Mouse (Mus musculus) kidney, adult 18-20 months (tissue): ENCODE results near the gene Zfp941.

Experiments used
- DNase-seq: peaks from one replicate; pipeline ENCODE4 v3.0.0; 2021

Gene Zfp941

GRCm38 (mm10) chr7:140839556-140839955, 17.6 kb upstream of the Zfp941 start:
- no peak for DNase-seq

GRCm38 (mm10) chr7:140836243-140837115, 14.5 kb upstream of the Zfp941 start:
- no peak for DNase-seq

- DNase-seq, result no peak
Measured at GRCm38 (mm10) chr7:140835758-140836087, 13.7 kb upstream of the Zfp941 start.

GRCm38 (mm10) chr7:140834968-140835757, 13.2 kb upstream of the Zfp941 start, which contains the start of gene Urah:
Gene Urah (plus strand): TSS chr7:140835018.
- peak; percentile 40 for DNase-seq

GRCm38 (mm10) chr7:140833341-140833740, 11.4 kb upstream of the Zfp941 start:
- no peak for DNase-seq

GRCm38 (mm10) chr7:140831447-140831846, 9.5 kb upstream of the Zfp941 start:
- no peak for DNase-seq

- peak; percentile 71 for DNase-seq
Measured at GRCm38 (mm10) chr7:140828171-140828881, 6.3 kb upstream of the Zfp941 start.

GRCm38 (mm10) chr7:140822731-140823130, 753 bp upstream of the Zfp941 start:
- no peak for DNase-seq

- DNase-seq, result no peak
Measured at GRCm38 (mm10) chr7:140821305-140821652, 699 bp downstream of the Zfp941 start.

GRCm38 (mm10) chr7:140820173-140820572, 1.8 kb downstream of the Zfp941 start:
- DNase-seq, result no peak

GRCm38 (mm10) chr7:140812850-140813249, 9.1 kb downstream of the Zfp941 start:
- DNase-seq, result no peak

- DNase-seq, result no peak
Measured at GRCm38 (mm10) chr7:140811714-140812113, 10.3 kb downstream of the Zfp941 start.

- no peak for DNase-seq
Measured at GRCm38 (mm10) chr7:140810496-140810895, 11.5 kb downstream of the Zfp941 start.

- peak; percentile 74 for DNase-seq
Measured at GRCm38 (mm10) chr7:140805704-140806103, 16.3 kb downstream of the Zfp941 start.

GRCm38 (mm10) chr7:140802629-140803028, 19.3 kb downstream of the Zfp941 start:
- peak; percentile 72 for DNase-seq

GRCm38 (mm10) chr7:140798212-140798611, 23.8 kb downstream of the Zfp941 start:
- no peak for DNase-seq

GRCm38 (mm10) chr7:140797619-140798018, 24.4 kb downstream of the Zfp941 start:
- no peak for DNase-seq

- DNase-seq, result no peak
Measured at GRCm38 (mm10) chr7:140793541-140793940, 28.4 kb downstream of the Zfp941 start.

GRCm38 (mm10) chr7:140788053-140788435, 33.9 kb downstream of the Zfp941 start:
- no peak for DNase-seq

- no peak for DNase-seq
Measured at GRCm38 (mm10) chr7:140787406-140788052, 34.4 kb downstream of the Zfp941 start, which contains the start of gene Syce1. Gene Syce1 (minus strand): TSS chr7:140787852.

- DNase-seq, result no peak
Measured at GRCm38 (mm10) chr7:140780548-140780947, 41.4 kb downstream of the Zfp941 start.

GRCm38 (mm10) chr7:140765888-140766739, 55.9 kb downstream of the Zfp941 start:
- no peak for DNase-seq
